In the genomic region with DNA sequence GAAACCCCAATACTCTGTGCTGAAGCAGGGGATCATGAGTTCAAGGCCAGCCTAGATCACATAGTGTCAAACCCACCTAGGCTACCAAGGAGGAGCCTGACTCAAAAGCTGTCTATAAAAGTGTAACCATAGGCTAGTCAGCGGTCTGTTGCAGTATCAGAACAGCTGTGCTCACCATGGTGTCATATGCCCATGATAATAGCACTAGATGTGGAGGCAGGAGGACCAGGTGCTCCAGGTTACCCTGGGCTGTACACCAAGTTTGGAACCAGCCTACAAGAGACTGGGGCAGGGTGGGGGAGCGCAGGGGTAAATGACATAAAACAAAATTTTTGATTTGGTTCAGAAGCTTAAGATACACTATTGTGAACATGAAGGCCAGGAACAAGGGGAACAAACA, we compare ENCODE assay signal across 26 mouse cellular contexts. TPM values are rescaled to one million over a fixed set of nuclear protein-coding genes. Genes with fewer than 3 reads are reported as not detected.
DNase-seq lines count a peak whose midpoint lies in the region; ATAC-seq and TF ChIP-seq lines count a peak whose summit lies in the region.
"Had no signal": no experiment of that assay in that cellular context is flagged by ENCODE, and none has a peak within 500 bp of the region (broad histone marks: within the 10 kb centered on the region; RNA-seq: fewer than 3 reads in every experiment).

No protein-coding gene starts in this region.

- no peak overlapping the region for H3K4me3 ChIP-seq in kidney, embryonic 14.5 days (ENCODE audit: low read length)
- no peak overlapping the region for H3K4me3 ChIP-seq in midbrain, embryonic 11.5 days (ENCODE audit: low read depth, low read length)
- no peak overlapping the region for H3K4me3 ChIP-seq in midbrain, embryonic 10.5 days
- no peak overlapping the region for H3K4me3 ChIP-seq in liver, postnatal 0 days (ENCODE audit: low read depth, low read length)
- H3K4me3 ChIP-seq: embryonic facial prominence, embryonic 13.5 days; forebrain, embryonic 10.5 days; forebrain, embryonic 15.5 days; heart, embryonic 13.5 days; hindbrain, embryonic 15.5 days; midbrain, embryonic 12.5 days had no signal

- H3K36me3 ChIP-seq in kidney, embryonic 14.5 days (ENCODE audit: control insufficient read depth, insufficient read depth, low read length): peaks cover 68% of the 10 kb centered on the region
- H3K36me3 ChIP-seq in midbrain, embryonic 11.5 days (ENCODE audit: control insufficient read depth, insufficient read depth, low read length): peaks cover 28% of the 10 kb centered on the region
- H3K36me3 ChIP-seq in midbrain, embryonic 10.5 days: peaks cover 70% of the 10 kb centered on the region
- peaks cover 47% of the 10 kb centered on the region for H3K36me3 ChIP-seq in liver, postnatal 0 days (replicated peaks; ENCODE audit: insufficient read depth, low read length)

- H3K4me2 ChIP-seq in kidney, embryonic 14.5 days (replicated peaks; ENCODE audit: low read depth, low read length): no peak overlapping the region
- no peak overlapping the region for H3K4me2 ChIP-seq in midbrain, embryonic 11.5 days
- no peak overlapping the region for H3K4me2 ChIP-seq in liver, postnatal 0 days (ENCODE audit: low read depth, low read length)
- H3K4me2 ChIP-seq: embryonic facial prominence, embryonic 13.5 days; forebrain, embryonic 15.5 days; heart, embryonic 13.5 days; hindbrain, embryonic 15.5 days; lung, embryonic 14.5 days; midbrain, embryonic 12.5 days had no signal

- no peak for TF ChIP-seq CTCF in liver, postnatal 0 days (IDR thresholded peaks at IDR 0.05; ENCODE audit: low read depth)

- no peaks in the 10 kb centered on the region for H3K4me1 ChIP-seq in kidney, embryonic 14.5 days (ENCODE audit: control insufficient read depth, insufficient read depth, low read length)
- no peaks in the 10 kb centered on the region for H3K4me1 ChIP-seq in midbrain, embryonic 11.5 days (ENCODE audit: control insufficient read depth, insufficient read depth, low read length)
- peaks cover 2% of the 10 kb centered on the region for H3K4me1 ChIP-seq in midbrain, embryonic 10.5 days
- peaks cover 2% of the 10 kb centered on the region; the same call in 1 of the 2 replicates for H3K4me1 ChIP-seq in liver, postnatal 0 days (ENCODE audit: insufficient read depth)
- H3K4me1 ChIP-seq: forebrain, embryonic 15.5 days had no signal

- no peaks in the 10 kb centered on the region for H3K27me3 ChIP-seq in kidney, embryonic 14.5 days (ENCODE audit: control insufficient read depth, insufficient read depth, low read length)
- no peaks in the 10 kb centered on the region for H3K27me3 ChIP-seq in midbrain, embryonic 11.5 days (ENCODE audit: control insufficient read depth, insufficient read depth, low read length)
- no peaks in the 10 kb centered on the region for H3K27me3 ChIP-seq in midbrain, embryonic 10.5 days (ENCODE audit: low read depth, poor library complexity, severe bottlenecking)
- no peaks in the 10 kb centered on the region for H3K27me3 ChIP-seq in liver, postnatal 0 days (ENCODE audit: insufficient read depth, low read length)
- H3K27me3 ChIP-seq: embryonic facial prominence, embryonic 13.5 days; forebrain, embryonic 15.5 days; heart, embryonic 13.5 days; hindbrain, embryonic 15.5 days; midbrain, embryonic 12.5 days had no signal

- H3K9ac ChIP-seq in kidney, embryonic 14.5 days (ENCODE audit: low read depth, low read length): no peak overlapping the region
- no peak overlapping the region for H3K9ac ChIP-seq in midbrain, embryonic 11.5 days (ENCODE audit: low read length)
- H3K9ac ChIP-seq in liver, postnatal 0 days (replicated peaks): no peak overlapping the region
- H3K9ac ChIP-seq: embryonic facial prominence, embryonic 13.5 days; forebrain, embryonic 15.5 days; heart, embryonic 13.5 days; hindbrain, embryonic 15.5 days; lung, embryonic 14.5 days; midbrain, embryonic 12.5 days had no signal

- no peaks in the 10 kb centered on the region for H3K9me3 ChIP-seq in kidney, embryonic 14.5 days (ENCODE audit: control insufficient read depth, low read length)
- H3K9me3 ChIP-seq in midbrain, embryonic 11.5 days (ENCODE audit: control insufficient read depth, low read length): no peaks in the 10 kb centered on the region
- no peaks in the 10 kb centered on the region for H3K9me3 ChIP-seq in midbrain, embryonic 10.5 days (replicated peaks)
- no peaks in the 10 kb centered on the region for H3K9me3 ChIP-seq in liver, postnatal 0 days (ENCODE audit: low read length)
- H3K9me3 ChIP-seq: embryonic facial prominence, embryonic 13.5 days; forebrain, embryonic 10.5 days; forebrain, embryonic 15.5 days; heart, embryonic 13.5 days; hindbrain, embryonic 15.5 days; midbrain, embryonic 12.5 days had no signal

- no peak for TF ChIP-seq EP300 in liver, postnatal 0 days (IDR thresholded peaks at IDR 0.05; ENCODE audit: low read depth)

- 0 out of 2 replicates have a peak, but pooled peaks have one; percentile 30 for ATAC-seq in kidney, embryonic 14.5 days (ENCODE audit: low FRiP score, low TSS enrichment)
- 0 out of 2 replicates have a peak, but pooled peaks have one; percentile 57 for ATAC-seq in midbrain, embryonic 11.5 days (ENCODE audit: low FRiP score)
- ATAC-seq in liver, postnatal 0 days: peak; percentile 8; the same call in 1 of the 2 replicates
- ATAC-seq: activated CD4-positive, CD25-positive, alpha-beta regulatory T cell, adult 4 months; CD4-positive, CD25-positive, alpha-beta regulatory T cell, adult 4 months; forebrain, embryonic 15.5 days had no signal

- no peak for DNase-seq in kidney, adult 8-10 months
- DNase-seq in midbrain, embryonic 11.5 days (ENCODE audit: low spot score, missing footprints): no peak
- no peak for DNase-seq in midbrain, embryonic 10.5 days (ENCODE audit: low spot score)
- no peak for DNase-seq in liver, postnatal 0 days
- DNase-seq in heart, adult 9 months (ENCODE audit: low spot score in 2 of 2): no peak
- no peak for DNase-seq in right cerebral cortex, adult 2 months (ENCODE audit: low spot score in 2 of 2)
- DNase-seq: adrenal gland, adult 2 months; adrenal gland, postnatal 36 days; cerebellum, adult 18-20 months; cerebellum, postnatal 10 days; gastrocnemius, postnatal 25 days; heart, postnatal 10 days; kidney, adult 11 months; kidney, postnatal 14 days; lung, embryonic 14.5 days; lung, postnatal 14 days; thymus, postnatal 4 days had no signal

- 98% methylated on average over 2 of the region's 2 CpGs for WGBS in kidney, embryonic 14.5 days
- WGBS in midbrain, embryonic 11.5 days: 93% methylated on average over 2 of the region's 2 CpGs
- 97% methylated on average over 2 of the region's 2 CpGs for WGBS in midbrain, embryonic 10.5 days
- 93% methylated on average over 2 of the region's 2 CpGs for WGBS in liver, postnatal 0 days (ENCODE audit: insufficient replicate concordance)

- no peak overlapping the region for H3K27ac ChIP-seq in kidney, embryonic 14.5 days (ENCODE audit: low read depth, low read length)
- H3K27ac ChIP-seq in midbrain, embryonic 11.5 days (ENCODE audit: low read depth, low read length): no peak overlapping the region
- H3K27ac ChIP-seq in midbrain, embryonic 10.5 days (replicated peaks): no peak overlapping the region
- H3K27ac ChIP-seq in liver, postnatal 0 days (ENCODE audit: low read depth): no peak overlapping the region
- H3K27ac ChIP-seq: embryonic facial prominence, embryonic 13.5 days; forebrain, embryonic 10.5 days; forebrain, embryonic 15.5 days; heart, embryonic 13.5 days; hindbrain, embryonic 15.5 days; midbrain, embryonic 12.5 days had no signal

RNA-seq across cellular contexts. Expression of a gene that starts 9.0 kb away (rescaled TPM):
- 566 and 622 TPM in 2 replicates for polyA plus RNA-seq in kidney, embryonic 14.5 days (2014; fragmentation: Nextera tagmentation; extraction: Ambion mirVana)
- polyA plus RNA-seq in midbrain, embryonic 11.5 days (2014; fragmentation: Nextera tagmentation; extraction: Ambion mirVana): 686 and 692 TPM in 2 replicates
- 669 and 729 TPM in 2 replicates for polyA plus RNA-seq in midbrain, embryonic 10.5 days (2016; fragmentation: Nextera tagmentation; extraction: Ambion mirVana)
- polyA plus RNA-seq in liver, postnatal 0 days (2015; fragmentation: Nextera tagmentation; extraction: Ambion mirVana): 193 and 194 TPM in 2 replicates

RNA-seq across cellular contexts. Expression of a gene that starts 14.4 kb away (rescaled TPM):
- polyA plus RNA-seq in kidney, embryonic 14.5 days (2014; fragmentation: Nextera tagmentation; extraction: Ambion mirVana): 967 and 1,287 TPM in 2 replicates
- 915 and 936 TPM in 2 replicates for polyA plus RNA-seq in midbrain, embryonic 11.5 days (2014; fragmentation: Nextera tagmentation; extraction: Ambion mirVana)
- polyA plus RNA-seq in midbrain, embryonic 10.5 days (2016; fragmentation: Nextera tagmentation; extraction: Ambion mirVana): 814 and 925 TPM in 2 replicates
- polyA plus RNA-seq in liver, postnatal 0 days (2015; fragmentation: Nextera tagmentation; extraction: Ambion mirVana): 384 and 394 TPM in 2 replicates

RNA-seq across cellular contexts. Expression of a gene that starts 33.3 kb away (rescaled TPM):
- 2,294 and 2,764 TPM in 2 replicates for polyA plus RNA-seq in kidney, embryonic 14.5 days (2014; fragmentation: Nextera tagmentation; extraction: Ambion mirVana)
- 2,316 and 2,383 TPM in 2 replicates for polyA plus RNA-seq in midbrain, embryonic 11.5 days (2014; fragmentation: Nextera tagmentation; extraction: Ambion mirVana)
- polyA plus RNA-seq in midbrain, embryonic 10.5 days (2016; fragmentation: Nextera tagmentation; extraction: Ambion mirVana): 2,205 and 2,316 TPM in 2 replicates
- polyA plus RNA-seq in liver, postnatal 0 days (2015; fragmentation: Nextera tagmentation; extraction: Ambion mirVana): 1,808 and 1,865 TPM in 2 replicates

RNA-seq across cellular contexts. Expression of a gene that starts 34.8 kb away (rescaled TPM):
- 98.1 and 100.0 TPM in 2 replicates for polyA plus RNA-seq in kidney, embryonic 14.5 days (2014; fragmentation: Nextera tagmentation; extraction: Ambion mirVana)
- 106 and 107 TPM in 2 replicates for polyA plus RNA-seq in midbrain, embryonic 11.5 days (2014; fragmentation: Nextera tagmentation; extraction: Ambion mirVana)
- polyA plus RNA-seq in midbrain, embryonic 10.5 days (2016; fragmentation: Nextera tagmentation; extraction: Ambion mirVana): 105 and 114 TPM in 2 replicates
- 26.2 and 29.1 TPM in 2 replicates for polyA plus RNA-seq in liver, postnatal 0 days (2015; fragmentation: Nextera tagmentation; extraction: Ambion mirVana)

RNA-seq across cellular contexts. Expression of a gene that starts 41.6 kb away (rescaled TPM):
- 17.6 and 33.7 TPM in 2 replicates for polyA plus RNA-seq in kidney, embryonic 14.5 days (2014; fragmentation: Nextera tagmentation; extraction: Ambion mirVana)
- polyA plus RNA-seq in midbrain, embryonic 11.5 days (2014; fragmentation: Nextera tagmentation; extraction: Ambion mirVana): 20.2 and 21.0 TPM in 2 replicates
- polyA plus RNA-seq in midbrain, embryonic 10.5 days (2016; fragmentation: Nextera tagmentation; extraction: Ambion mirVana): 14.3 and 16.7 TPM in 2 replicates
- polyA plus RNA-seq in liver, postnatal 0 days (2015; fragmentation: Nextera tagmentation; extraction: Ambion mirVana): 4.3 and 5.4 TPM in 2 replicates
